Mouse (Mus musculus) embryo, embryonic 9.5 days (tissue): Measurements from ENCODE around the gene Insrr.

ENCODE experiments used
- DNase-seq: peaks from one replicate; pipeline ENCODE4 v3.0.0-alpha.2; 2017; ENCODE audit errors: extremely low spot score

Insrr gene

DNA sequence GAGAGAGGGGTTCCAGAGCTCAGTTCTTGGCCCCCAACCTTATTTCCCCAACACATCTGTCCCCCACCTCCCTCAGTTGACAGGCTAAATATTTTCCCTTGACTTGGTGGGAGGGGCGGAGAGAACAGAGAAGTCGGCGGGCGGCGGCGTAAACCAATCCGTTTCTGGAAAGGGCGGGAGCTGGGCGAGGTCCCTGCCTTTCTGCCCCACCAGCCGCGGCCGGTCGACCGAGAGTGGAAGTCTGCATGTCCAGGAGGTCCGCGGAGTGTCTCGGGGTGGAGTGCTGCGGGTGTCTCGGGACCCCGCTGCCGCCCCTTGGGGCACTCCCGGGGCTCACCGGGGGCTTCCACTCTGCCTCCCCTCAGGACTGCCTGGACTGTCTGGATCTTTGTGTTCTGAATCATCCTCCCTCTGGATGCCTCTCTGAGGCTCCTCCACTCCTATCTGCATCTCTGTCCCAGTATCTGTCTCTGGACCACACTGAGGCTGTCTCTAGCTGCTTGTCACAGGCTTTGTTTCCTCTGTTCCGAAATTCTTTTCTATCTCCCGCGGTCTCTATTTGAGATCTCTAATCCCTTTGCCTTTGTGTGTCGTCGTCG lies at the start of gene Insrr:
Gene Insrr, plus strand, starts transcription at position 216 of the 599 bp plus-strand sequence.
- peak; percentile 55 for DNase-seq

DNA sequence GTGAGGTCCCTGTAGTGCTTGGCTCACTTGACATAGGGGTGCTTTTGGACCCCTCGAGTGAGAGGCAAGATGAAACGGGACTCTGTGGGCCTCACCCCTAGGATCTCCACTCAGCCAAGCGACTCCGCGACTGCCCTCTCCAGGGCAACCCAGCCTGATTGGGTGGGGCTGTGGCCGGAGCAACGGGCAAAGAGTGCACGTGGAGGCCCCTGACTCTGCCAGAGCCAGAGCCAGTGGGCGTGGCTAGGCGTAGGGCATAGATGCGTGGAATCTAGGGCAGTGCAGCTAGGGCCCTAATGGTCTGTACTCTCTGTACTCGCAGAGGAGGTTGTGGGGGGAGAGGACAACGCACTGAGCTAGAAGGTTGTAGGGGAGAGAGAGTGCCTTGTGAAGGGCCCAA lies 48.3 kb upstream of the Insrr start, which contains the start of gene Lrrc71:
Gene Lrrc71, minus strand, starts transcription at position 195 of the 400 bp plus-strand sequence.
- DNase-seq: no peak

DNA sequence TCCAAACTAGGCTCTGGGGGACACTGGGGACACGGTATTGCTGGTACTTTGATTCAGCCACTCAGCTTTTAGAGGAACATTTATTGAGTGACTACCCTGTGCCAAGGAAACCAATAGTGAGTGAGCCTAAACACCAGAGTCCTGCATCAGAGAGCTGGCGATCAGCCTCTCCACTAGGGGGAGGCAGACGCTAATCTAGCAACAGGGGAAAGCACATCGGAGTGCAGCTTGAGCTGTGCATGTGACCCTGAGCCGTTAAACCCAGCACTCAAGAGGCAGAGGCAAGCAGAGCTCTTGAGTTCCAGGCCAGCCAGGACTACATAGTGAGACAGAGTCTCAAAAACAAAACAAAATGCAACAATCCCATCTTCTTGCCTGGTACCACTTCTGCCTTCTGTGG lies 47.7 kb upstream of the Insrr start:
- DNase-seq: peak; percentile 46

DNA sequence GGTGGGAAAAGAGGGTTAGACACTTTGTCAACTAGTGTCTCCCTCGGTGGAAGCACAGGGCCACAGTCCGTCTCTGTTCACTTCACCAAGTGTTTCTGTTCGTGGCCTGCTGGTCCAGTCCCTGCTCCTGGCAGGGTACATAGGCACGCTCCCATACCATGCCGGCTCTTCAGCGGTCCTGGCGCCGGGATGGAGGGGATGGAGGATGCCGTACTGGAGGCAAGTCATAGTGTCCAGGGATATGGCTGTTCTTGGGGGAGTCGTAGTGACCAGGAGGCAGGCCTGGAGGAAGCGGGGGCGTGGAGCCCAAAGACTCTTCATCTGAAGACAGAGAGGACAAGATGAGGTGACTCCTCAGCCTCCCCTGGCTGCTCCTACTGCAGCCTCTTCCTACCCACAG lies 46.8 kb upstream of the Insrr start:
- no peak for DNase-seq

DNA sequence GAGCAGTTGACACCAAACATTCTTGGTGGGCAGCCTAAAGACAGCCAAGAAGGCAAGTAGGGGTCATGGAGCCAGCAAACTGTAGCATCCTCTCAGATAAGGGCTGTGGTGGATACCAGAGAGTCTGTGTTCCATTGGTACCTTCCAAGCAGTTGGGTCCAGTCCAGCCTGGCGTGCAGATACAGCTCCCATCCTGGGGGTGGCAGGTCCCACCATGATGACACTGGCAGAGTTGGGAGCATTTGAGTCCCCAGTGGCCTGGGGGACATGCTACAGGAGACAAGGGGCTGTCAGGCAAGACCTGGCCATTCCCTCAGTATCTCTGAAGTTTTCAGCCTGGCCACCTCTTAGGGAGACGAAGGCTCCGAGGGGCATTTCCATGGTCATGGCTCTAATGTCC lies 44.2 kb upstream of the Insrr start:
- DNase-seq: no peak

DNA sequence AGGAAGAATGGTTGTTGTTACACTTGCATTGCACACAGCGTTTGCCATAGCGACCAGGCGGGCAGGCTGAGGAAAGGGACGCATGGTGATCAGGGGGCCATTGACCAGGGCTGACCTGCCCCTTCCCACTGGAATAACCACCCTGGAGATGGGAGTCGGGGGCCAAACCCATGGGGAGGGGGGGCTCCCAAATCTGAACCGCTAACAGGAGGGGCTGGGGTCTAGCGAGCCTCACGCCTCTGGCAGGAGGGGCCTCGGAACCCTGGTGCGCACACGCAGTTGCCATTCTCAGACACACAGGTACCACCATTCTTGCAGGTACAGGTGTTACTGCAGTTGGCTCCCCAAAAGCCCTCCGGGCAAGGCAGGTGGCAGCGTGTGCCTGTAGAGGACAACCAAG lies 42.9 kb upstream of the Insrr start:
- no peak for DNase-seq

DNA sequence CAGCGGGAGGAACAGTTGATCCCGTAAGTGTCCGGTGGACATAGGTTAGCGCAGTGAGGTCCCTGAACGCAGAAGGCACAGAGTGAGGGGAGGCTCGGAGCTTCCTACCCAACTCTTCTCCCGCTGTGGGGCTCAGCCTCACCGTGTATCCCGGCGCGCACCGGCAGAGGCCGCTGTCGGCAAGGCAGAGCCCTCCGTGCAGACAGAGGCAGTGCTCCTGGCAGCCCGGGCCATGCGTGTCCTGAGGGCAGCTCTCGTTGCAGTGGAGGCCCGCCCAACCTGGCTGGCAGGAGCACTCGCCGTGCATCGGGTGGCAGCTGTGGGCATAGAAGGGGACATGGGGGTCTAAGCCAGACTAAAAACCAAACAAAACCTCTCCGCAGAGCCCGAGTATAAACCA lies 40.8 kb upstream of the Insrr start:
- peak; percentile 89 for DNase-seq

DNA sequence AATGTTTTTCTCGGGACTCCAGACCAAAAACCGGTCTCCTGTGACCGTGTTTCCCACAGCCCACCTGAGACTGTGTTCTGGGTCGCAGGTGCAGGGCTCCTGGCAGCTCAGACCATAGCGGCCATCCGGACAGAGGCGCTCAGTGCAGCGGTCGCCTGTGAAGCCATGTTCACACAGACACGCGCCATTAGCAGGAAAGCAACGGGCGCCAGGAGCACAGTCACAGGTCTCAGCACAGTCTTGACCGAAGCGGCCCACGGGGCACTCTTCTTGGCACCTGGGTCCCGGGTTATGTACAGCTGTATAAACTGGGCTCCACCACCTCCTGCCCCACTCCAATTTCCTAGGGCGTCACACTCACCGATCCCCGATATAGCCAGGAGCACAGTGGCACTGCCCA lies 40.3 kb upstream of the Insrr start:
- DNase-seq: no peak

DNA sequence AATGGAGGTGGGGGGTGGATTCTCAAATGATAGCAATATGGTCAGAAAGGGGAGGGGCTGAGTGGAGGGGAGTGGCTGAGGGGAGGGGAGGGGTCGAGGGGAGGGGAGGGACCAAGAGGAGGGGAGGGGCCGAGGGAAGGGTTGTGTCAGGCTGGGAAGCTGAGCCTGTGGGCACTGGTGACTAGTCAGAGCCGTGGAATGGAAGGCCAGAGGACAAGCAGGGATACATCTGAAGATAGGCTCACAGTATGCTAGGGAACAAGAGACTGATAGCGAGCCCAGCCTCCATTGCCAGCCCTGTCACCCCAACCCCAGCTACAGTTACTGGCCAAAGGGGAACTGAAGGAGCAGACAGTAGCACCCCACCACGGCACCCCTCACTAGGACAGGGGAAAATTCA lies 38.1 kb upstream of the Insrr start:
- DNase-seq: no peak

DNA sequence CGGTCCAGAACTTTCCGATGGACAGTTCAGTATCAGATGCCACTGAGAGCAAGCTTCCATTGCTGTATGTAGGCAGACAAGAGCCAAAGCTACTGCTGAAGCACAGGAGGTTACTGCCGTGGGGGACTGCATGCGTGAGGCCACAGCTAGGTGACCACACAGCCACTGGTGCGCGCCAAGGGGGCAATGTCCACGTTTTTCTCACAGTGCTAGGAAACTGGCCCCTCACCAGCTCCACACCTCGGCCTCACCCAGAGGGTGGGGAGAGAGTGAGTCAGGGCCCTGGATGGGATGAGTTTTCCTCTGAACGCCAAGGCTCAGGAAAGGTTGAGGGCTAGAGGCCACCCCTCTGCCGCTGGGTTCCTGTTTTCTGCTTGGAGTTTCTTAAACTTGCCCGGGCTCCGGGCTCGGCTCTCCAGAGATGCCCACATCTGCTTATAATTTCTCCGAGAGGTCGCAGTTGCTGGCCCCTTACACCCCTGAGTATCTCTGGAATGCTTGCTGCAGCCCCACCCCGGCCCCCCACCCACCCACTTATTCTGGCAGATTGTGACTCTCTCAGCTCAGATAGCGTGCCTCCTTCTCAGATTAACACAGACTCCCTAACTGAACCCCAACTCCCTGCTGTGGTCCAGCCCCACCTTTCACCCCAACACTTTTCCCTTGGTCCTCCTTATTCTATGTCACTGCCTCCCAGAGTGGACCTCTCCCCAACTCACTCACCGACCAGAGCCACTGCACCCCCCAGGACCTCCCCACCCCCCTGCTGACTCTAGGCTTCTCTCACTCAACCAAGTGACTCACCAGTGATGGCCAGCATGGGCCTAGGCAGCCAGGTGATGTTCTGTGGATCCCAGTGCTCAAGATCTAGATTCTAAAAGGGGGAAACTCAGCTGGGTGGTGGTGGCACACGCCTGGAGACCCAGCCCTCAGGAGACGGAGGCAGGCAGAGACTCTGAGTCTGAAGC lies 35.1 kb upstream of the Insrr start:
- DNase-seq: no peak

DNA sequence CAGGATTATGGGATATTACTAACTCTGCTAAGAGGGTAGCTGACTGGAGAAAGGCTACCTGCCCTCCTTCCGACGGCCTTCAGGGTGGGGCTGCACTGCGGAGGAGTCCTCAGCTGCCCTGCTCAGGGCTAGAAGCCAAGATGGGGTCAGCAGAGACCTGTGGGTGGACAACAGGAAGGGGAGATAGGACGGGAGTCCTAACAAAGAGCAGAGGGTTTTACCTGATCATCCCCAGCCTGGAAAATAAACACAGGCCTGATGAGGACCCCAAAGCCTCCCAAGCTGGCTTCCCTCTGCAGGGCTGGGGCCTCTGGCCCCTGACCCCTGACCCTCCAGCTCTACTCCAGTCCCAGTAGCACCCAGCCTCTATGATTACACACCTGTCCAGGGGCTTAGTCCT lies 33.5 kb upstream of the Insrr start:
- DNase-seq: no peak

DNA sequence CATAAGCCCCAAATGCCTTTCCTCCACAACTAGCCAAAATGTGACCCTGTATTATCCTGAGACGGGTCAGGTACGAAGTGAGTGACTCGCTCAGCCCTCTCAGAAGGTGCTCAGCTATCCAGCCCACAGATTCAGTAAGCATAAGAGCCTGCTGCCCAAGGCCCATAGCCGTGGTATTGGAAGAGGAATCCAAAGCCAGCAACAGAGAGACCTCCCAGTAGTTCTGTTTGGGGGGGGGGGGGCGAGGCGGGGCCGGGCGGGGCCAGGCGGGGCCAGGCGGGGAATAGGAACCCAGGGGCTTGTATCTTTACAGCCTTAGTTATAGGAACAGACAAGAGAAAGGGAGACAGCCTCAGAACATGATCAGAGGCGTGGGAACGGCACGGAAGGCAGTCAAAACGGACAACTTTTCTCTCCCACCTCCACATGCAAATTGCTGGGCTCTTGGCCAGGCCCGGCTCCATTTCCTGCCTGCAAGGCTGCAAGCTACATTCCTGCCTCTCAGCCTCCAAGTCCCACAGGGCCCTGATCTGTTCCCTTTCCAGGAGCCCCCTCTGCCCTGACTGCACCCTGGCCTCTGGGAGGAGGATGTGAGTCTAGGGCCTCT lies 33.0 kb upstream of the Insrr start:
- DNase-seq: peak; percentile 59

DNA sequence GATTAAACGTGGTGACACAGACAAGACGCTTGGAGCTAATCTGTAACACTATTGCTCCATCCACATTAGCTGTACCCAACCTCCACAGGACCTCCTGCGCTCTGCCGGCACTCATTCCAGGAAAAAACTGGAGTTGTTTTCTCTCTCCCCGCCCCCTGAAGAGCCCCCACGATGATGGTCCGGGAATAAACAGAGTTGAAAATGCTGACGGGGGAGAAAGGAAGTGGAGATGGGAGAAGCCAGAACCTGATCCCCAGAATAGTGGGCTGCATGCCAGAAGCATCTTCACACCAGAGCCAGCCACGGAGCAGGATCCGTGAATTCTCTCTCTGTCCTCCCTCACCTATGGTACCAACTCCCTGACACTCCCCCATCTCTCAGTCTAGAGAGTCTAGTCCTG lies 32.2 kb upstream of the Insrr start:
- no peak for DNase-seq

DNA sequence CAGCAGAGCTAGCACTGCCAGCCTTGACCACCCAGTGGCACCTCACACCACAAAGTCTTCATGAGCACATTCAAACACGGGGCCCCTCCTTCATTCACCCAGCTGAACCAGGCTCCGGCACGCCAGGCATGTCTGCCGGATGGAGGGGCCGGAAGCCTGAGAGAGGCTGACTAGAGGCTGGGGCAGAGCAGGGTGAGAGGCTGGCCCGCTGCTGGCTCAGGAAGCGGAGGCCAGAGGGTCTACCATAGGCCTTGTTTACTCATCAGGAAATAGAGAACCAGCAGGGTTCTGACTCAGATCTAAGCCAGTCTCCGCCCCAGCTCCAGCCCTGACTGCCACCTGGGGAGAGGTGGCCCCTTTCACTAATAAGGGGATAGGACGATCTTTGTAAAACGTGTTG lies 31.7 kb upstream of the Insrr start:
- DNase-seq: peak; percentile 60

DNA sequence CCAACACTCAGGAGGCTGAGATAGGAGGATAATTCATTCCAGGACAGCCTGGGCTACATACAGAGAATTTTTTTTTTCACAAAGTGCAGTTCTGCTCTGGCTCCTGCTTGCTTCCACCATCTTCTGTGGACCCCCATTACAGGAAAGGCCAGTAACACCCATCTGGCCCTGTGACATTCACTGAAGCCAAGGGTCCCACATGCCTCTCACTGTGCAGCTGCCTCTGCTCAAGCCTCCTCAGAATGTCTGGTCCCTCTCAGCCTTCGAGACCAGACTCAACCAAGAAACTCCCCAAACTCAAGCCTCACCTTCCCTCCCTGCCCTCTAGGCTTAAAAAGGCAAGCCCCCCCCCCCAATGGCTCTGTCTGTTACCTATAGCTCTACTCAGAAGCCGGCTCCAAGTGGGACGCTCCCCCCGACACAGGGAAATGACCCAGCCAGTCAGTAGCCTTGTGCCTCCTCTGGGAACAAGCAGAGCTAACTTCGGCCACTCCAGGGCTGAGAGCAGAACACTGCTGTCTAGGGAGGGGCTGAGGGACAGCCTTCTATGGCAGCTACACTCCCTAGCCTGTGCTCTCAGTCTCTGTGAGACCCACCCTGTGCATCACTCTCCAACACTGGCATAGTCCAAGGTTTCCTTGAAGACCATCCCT lies 31.0 kb upstream of the Insrr start:
- DNase-seq: no peak

DNA sequence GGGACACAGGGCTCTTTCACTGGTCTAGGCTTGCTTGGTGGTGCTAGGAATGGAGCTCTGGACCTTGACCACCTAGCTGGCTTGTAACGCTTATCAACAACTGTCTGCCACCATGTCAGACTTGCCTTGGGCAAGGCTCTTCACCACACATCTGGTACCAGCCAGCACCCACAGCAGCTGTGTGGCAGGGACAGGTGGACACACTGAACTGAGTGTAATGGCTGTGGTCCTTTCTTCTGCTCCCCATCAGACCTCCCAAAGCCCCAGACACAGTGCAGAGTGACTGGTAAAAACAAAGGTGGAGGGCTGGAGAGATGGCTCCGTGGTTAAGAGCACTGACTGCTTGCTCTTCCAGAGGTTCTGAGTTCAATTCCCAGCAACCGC lies 30.5 kb upstream of the Insrr start:
- DNase-seq: no peak

DNA sequence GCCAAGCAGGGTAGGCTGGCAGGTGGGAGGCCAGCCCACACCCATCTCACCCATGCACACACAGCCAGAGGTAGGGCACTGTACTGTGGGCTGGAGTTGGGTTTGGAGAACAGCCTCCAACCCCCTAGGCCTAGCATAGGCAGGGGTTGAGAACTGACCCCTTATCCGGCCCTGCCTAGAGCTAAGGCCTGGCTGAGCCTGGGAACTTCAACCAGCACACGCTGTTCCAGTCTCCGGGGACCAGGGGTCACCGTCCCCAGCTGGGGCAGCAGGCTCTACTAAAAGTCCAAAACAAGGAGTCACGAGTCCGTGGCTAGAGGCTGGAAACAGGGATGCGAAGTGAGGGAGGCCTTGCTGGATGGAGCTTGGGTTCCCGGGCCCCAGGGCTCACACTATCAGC lies 29.0 kb upstream of the Insrr start:
- DNase-seq: no peak

DNA sequence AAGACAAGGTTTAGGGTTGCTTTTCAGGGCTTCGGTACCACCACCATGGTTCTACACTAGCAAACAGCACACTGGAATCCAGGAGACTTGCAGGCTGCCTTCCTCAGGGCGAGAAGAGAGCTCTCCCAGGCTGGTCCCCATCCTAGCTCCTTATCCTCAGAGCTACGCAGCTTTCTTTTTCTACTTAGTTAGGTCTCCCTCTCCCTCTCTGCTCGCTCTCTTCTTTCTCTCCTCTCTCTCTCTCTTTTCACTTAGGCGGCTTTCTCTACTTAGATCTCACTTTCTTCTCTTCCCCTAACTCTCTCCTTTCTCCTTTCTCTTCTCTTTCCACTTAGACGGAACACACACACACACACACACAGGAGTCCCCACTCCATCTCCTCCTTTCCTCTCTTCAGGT lies 28.3 kb upstream of the Insrr start:
- no peak for DNase-seq

DNA sequence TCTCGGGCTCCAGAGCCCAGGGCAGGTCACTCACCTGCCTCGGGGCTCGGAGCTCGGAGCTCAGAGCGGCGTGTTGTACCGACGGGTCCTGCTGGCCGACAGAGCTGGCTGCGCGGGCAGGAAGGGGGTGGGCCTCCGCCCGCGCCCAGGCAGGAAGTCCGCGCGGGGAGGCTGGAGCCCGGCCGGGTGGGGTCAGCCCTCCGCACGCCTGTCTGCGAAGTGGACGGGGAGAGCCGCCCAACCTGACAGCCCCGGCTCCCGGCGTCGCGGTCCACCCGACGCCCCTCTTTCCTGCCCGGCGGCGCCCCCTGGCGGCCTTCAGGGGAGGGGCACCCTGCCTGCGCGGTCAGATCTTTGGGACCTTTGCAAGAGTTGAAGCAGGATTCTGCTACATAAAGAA lies 27.9 kb upstream of the Insrr start:
- DNase-seq: peak; percentile 81

DNA sequence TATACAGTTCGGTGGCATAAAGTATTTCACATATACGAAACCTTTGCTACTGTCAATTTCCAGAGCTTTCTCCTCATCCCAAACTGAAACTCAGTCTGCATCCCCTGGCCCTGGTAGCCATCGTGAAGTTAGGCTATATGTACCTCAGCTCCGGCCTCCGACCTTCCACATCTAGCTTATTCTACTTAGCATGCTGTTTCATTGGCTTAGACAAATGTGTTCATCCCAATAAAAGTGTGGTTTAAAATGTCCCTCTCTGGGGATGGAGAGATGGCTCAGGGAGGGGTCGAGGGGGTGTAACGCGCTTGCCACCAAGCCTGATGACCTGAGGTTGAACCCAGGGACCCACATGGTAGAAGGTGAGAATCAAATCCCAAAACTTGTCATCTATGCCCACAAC lies 27.2 kb upstream of the Insrr start:
- DNase-seq: no peak

DNA sequence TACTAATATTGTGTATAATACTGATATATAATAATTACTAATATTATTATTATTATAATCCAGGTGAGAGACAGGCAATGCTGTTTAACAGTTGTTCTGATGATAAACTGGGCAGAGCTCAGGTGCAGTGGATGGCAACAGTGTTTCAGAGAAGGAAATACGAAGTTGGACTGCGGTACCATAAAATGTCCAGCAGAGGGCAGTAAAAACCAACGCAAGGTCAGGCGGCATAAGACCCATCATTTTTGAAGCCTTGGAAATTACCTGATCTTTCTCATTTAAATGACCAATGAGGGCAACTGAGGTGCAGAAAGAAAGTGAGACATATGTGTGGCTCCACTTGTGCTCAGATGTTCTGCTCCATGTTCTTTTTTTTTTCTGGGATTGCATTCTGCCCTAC lies 26.5 kb upstream of the Insrr start:
- peak; percentile 48 for DNase-seq

DNA sequence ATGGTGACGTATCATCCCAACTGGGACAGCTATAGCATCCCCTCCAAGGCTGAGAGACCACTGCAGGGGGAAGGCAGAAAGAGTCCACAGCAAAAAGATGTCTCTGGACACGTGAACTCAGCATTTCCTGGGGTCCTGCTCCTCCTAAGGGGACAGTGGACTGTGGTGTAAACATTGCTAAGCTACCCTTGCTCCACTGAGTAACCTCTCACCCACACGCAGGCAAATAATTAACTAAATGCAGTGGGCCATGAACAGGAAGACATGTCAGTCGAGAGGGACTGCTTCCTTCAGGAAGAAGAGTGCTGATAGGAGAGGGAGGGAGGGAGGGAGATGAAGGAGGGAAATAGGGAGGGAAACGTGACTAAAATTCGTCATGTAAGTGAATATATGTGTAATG lies 25.7 kb upstream of the Insrr start:
- no peak for DNase-seq
